Mouse (Mus musculus) small intestine, adult 2 months (tissue): ENCODE measurements around the gene Ptprn2. TPM values are rescaled to one million over a fixed set of nuclear protein-coding genes. Genes with fewer than 3 reads are reported as not detected.

Experiments
- H3K27ac ChIP-seq: fragments of 200-500 bp; 2 replicates; pipeline ENCODE4 v1.5.1; 2012; ENCODE audit warnings: low read depth, low read length, control low read depth, inconsistent platforms; ENCODE audit not compliant: insufficient read depth
- H3K27me3 ChIP-seq: fragments of 200-500 bp; 2 replicates; pipeline ENCODE4 v1.6.1; 2012; ENCODE audit warnings: mild to moderate bottlenecking, moderate library complexity, low read length, inconsistent platforms; ENCODE audit not compliant: control insufficient read depth, insufficient read depth
- H3K36me3 ChIP-seq: fragments of 200-500 bp; 2 replicates; pipeline ENCODE4 v1.6.1; 2012; ENCODE audit warnings: mild to moderate bottlenecking, low read length, control low read depth, inconsistent platforms; ENCODE audit not compliant: control insufficient read depth, insufficient read depth
- H3K4me1 ChIP-seq: fragments of 200-500 bp; 2 replicates; pipeline ENCODE4 v1.6.1; 2012; ENCODE audit warnings: low read length, inconsistent platforms, mixed read lengths; ENCODE audit not compliant: control insufficient read depth, insufficient read depth, insufficient read length
- H3K4me3 ChIP-seq: fragments of 200-500 bp; 2 replicates; pipeline ENCODE4 v1.5.1; 2012; ENCODE audit warnings: low read depth, mild to moderate bottlenecking, control low read depth, inconsistent platforms, low read length, moderate library complexity
- CTCF ChIP-seq: fragments of 200-500 bp; IDR thresholded peaks from 2 replicates; pipeline ENCODE4 v1.5.1; 2012; ENCODE audit warnings: low read depth, mild to moderate bottlenecking, control low read depth, inconsistent platforms, low read length, moderate library complexity, mixed read lengths; ENCODE audit not compliant: insufficient replicate concordance, insufficient read length; ENCODE audit errors: extremely low read depth
- POLR2A ChIP-seq: fragments of 200-500 bp; IDR thresholded peaks from 2 replicates; pipeline ENCODE4 v1.6.1; 2012; ENCODE audit warnings: low read depth, mild to moderate bottlenecking, control low read depth, inconsistent platforms, low read length, moderate library complexity
- WGBS: fragments of 180-500 bp; shearing (Covaris S2); methylation state at CpG from one replicate; pipeline ENCODE4 v1.1.7; 2018; 5-methylcytosine and 5-hydroxymethylcytosine counted together
- polyA plus RNA-seq: library from polyadenylated mRNA; depleted of rRNA; stranded (reverse); fragments of >200 nt; gene quantifications from 2 replicates; pipeline ENCODE4 v1.2.3, GENCODE M21; 2012

The Ptprn2 gene
- polyA plus RNA-seq, 1 experiment = 11.6 TPM

GRCm38 (mm10) chr12:116580827-116581544 is 95.5 kb downstream of the Ptprn2 start:
- Histone ChIP-seq H3K27me3 (no peaks in the 10 kb centered on the region), H3K36me3 (no peaks in the 10 kb centered on the region), H3K4me1 (peaks cover 5% of the 10 kb centered on the region), H3K27ac (0 out of 2 replicates have a peak overlapping the region, but pooled peaks have one; percentile 1), H3K4me3 (no peak overlapping the region)
- WGBS = 31% methylated on average over 8 of the region's 8 CpGs
- TF ChIP-seq POLR2A (no peak), CTCF (no peak)

DNA sequence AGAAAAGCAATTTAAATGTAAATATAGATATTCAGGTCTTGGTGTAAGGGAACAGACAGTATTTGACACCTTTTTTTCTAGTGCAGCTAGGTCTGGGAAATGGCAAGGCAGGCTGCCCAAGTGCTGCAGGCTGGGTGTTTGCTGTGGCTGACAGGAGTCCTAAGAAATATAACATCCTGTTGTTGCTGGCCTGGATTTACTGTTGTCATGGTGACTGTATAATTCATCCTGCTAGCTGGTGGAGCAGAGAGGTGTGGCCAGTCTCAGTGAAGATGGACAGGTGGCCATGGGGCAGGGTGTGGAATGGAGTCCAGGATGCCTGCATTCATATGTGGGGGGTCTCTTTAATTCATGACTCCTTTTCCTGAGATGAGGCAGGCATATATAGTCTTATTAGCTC is 96.3 kb downstream of the Ptprn2 start:
- Histone ChIP-seq H3K27ac (no peak overlapping the region), H3K4me1 (peaks cover 5% of the 10 kb centered on the region), H3K4me3 (no peak overlapping the region), H3K36me3 (no peaks in the 10 kb centered on the region), H3K27me3 (no peaks in the 10 kb centered on the region)
- TF ChIP-seq POLR2A (no peak), CTCF (no peak)

- Histone ChIP-seq H3K4me1 (peaks cover 5% of the 10 kb centered on the region), H3K4me3 (no peak overlapping the region), H3K27me3 (no peaks in the 10 kb centered on the region), H3K27ac (no peak overlapping the region), H3K36me3 (no peaks in the 10 kb centered on the region)
- WGBS = 72% methylated on average over 4 of the region's 4 CpGs
- TF ChIP-seq CTCF (no peak), POLR2A (no peak)
Measured at GRCm38 (mm10) chr12:116582829-116583228, 97.3 kb downstream of the Ptprn2 start.

- TF ChIP-seq POLR2A = no peak
- no peak for TF ChIP-seq CTCF
- Histone ChIP-seq H3K36me3 (no peaks in the 10 kb centered on the region), H3K4me1 (peaks cover 5% of the 10 kb centered on the region), H3K4me3 (no peak overlapping the region), H3K27me3 (no peaks in the 10 kb centered on the region), H3K27ac (no peak overlapping the region)
- whole genome bisulfite sequencing = 10% methylated on average over 5 of the region's 5 CpGs
Measured at GRCm38 (mm10) chr12:116585001-116585400, 99.5 kb downstream of the Ptprn2 start.

GRCm38 (mm10) chr12:116586167-116586566 is 100.6 kb downstream of the Ptprn2 start:
- no peak overlapping the region for H3K4me3 ChIP-seq
- H3K27me3 ChIP-seq = no peaks in the 10 kb centered on the region
- no peaks in the 10 kb centered on the region for H3K36me3 ChIP-seq
- peaks cover 4% of the 10 kb centered on the region for H3K4me1 ChIP-seq
- no peak overlapping the region for H3K27ac ChIP-seq
- WGBS = 65% methylated on average over 2 of the region's 2 CpGs
- TF ChIP-seq CTCF (no peak), POLR2A (no peak)

GRCm38 (mm10) chr12:116587548-116587947 is 102.0 kb downstream of the Ptprn2 start:
- Histone ChIP-seq H3K36me3 (no peaks in the 10 kb centered on the region), H3K4me3 (no peak overlapping the region), H3K27me3 (no peaks in the 10 kb centered on the region), H3K4me1 (no peaks in the 10 kb centered on the region), H3K27ac (no peak overlapping the region)
- WGBS = 64% methylated on average over 3 of the region's 3 CpGs
- TF ChIP-seq CTCF (no peak), POLR2A (no peak)

- Histone ChIP-seq H3K27me3 (no peaks in the 10 kb centered on the region), H3K4me1 (no peaks in the 10 kb centered on the region), H3K36me3 (no peaks in the 10 kb centered on the region), H3K27ac (no peak overlapping the region), H3K4me3 (no peak overlapping the region)
- WGBS = 91% methylated on average over 5 of the region's 5 CpGs
- TF ChIP-seq POLR2A = no peak
- TF ChIP-seq CTCF = no peak
Measured at GRCm38 (mm10) chr12:116590076-116590475, 104.6 kb downstream of the Ptprn2 start.
